Mouse (Mus musculus) heart, postnatal 14 days (tissue): ENCODE results near the gene Frmd4a. TPM values are rescaled to one million over a fixed set of nuclear protein-coding genes. Genes with fewer than 3 reads are reported as not detected.
A peak's percentile ranks its signal among the peaks of the same experiment; 100 is the strongest.

Experiments used
- DNase-seq, 2 experiments: peaks; one replicate each; pipeline ENCODE4 v3.0.0; 2021 to 2022
- intact Hi-C: fragments of 180-260 bp; cut with DNase I; formaldehyde crosslinking; loops from one replicate; pipeline ENCODE4 v1.15.1; 2025
- total RNA-seq, 2 experiments: library from RNA; stranded (reverse); gene quantifications; 2 replicates each; pipeline ENCODE4 v1.2.3; 2021

Gene Frmd4a
- total RNA-seq, 2 experiments from 2014 or later: 29.3 to 29.9 TPM

DNA sequence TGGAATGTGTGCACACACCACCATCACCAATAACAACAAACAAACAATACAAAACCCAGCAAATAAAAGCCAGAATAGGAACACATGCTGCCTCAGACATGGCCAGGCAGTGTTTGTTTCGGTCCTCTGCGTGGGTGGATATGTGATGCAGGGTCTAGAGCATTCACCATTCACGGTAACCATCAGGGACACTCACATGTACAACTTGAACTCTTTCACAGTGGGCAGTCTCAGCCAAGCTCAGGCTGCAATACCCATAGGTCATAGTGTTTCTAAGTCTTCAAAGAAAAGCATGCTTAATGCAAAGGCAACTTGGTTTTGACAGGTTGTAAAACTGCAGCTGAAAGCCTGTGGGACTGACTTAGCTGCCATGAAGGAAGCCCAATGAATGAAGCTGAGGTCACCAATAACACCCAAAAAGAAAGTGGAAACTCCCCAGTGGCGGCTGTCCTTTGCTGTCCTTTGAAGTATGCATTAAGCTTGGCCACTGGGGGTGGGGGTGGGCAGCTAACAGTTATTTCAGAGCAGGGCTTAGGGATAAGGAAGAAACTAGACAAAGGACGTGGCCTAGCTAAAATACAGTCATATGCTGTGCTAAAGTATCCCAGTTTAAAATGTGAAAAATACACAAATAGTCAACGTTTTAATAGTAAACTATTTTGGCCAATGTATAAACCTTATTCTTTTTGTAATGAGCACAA lies 602.5 kb downstream of the Frmd4a start:
- no peak for DNase-seq
- intact Hi-C loops: no loop called here

DNA sequence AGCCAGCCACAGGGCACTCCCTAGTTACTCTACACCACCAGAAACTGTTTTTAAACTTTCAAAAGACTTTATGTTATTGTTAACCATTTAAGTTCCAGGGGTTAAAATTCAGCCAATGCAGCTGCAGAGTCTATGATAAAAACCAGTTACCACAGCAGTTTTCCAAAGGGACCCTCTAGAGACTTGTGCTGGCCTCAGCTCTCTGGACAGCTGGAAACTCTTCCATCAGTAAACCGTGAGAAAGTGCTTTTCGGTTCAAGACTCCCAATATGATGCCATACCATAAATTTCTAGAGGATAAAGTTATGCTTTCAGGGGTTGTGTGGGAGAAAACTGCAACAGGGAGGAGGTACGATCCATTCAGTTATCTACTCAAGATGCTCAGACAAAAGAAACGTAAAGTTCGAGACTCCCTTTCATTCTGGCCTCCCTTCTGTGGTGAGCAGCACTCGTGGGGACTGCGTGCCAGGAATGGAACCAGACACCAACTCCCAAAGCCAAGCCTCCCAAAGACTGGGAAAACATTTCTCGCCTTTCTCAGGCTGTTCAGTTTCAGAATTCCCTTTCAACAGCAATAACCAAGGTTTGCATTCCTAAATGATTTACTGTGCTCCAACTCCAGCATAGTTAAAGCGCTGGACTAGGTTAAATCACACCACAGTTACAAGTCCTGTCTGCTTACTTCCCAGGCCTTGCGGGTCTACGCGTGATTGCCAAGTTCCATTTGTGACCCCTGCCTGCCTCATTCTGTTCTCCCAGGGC lies 603.3 kb downstream of the Frmd4a start:
- DNase-seq: peak; percentile 56 to 65
- intact Hi-C loops: no loop called here

DNA sequence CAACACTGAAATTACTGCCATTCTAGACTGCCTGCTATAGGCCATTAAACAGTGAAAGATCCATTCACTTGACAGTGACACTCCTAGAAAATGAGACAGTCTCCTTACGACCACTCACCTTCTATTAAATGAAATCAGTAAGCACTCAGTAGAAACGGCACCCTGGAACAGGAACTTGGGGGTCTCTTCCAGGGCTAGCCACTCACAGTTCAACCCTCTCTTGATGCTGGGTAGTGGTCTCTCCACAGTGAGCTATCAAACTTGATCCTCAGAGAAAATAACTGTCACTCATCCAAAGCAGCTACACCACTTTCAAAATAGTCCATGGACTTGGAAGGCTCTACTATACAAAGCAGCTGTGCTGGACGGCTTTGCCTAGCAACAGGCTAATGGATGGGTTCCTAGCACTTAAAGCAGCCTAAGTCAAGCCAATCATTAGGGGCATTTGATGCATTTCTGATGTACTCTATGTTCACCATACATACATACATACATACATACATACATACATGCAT lies 604.0 kb downstream of the Frmd4a start:
- intact Hi-C loops: no loop called here
- DNase-seq: peak in 1 of 2 experiments; percentile 36

DNA sequence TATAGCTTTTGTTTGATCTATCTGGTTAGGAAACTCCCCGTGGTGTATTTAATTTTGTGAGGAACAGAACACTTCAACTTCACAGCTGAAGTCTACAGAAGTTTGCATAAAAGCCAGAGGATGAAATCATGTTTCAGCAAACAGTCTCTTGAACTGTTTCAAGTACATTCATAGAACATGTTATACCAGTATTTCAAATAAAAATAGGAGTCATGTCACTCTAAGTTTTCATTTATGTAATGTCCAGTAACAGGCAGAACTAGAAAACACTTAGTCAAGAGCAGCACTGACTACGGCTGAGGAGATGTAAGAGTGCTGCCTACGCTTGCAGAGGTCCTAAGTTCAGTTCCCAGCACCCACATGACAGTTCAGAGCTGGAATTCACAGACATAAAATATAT lies 609.4 kb downstream of the Frmd4a start:
- no peak for DNase-seq
- intact Hi-C loops: no loop called here

DNA sequence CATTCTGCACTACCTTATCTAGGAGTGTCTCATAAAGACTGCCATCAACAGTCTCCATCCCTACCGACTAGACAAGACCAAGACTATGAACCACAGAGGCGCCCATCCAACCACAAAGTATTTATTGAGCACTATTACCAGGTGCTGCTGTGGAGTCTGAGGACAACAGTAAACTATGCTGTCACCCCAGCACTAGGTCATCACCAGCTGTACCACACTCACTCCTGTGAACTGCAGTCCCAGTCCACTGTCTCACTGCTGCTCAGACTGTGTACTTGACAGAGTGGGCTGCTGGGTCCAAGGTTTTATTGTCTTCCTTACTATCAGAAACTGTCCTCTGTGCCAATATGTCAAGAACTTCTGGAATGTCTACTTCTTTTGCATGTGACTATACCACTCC lies 611.4 kb downstream of the Frmd4a start:
- no peak for DNase-seq
- intact Hi-C loops: no loop called here

DNA sequence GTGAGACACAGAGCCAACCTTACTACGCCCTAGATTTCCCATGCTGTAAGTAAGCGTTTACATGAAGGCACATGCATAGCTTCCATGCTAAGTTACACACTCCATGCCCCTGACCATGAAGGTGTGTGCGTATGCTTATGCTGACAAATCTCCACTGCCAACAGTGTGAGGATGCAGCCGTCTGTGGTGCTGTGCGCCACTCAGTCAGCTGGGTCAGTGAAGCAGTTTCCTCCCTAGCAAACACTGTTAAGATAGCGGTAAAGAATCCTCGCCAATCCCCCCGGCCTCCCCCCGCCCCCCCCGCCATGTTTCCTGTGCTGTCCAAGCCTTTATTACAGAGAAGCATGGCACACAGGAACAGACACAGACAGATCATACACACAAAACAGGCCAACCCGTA lies 612.0 kb downstream of the Frmd4a start:
- no peak for DNase-seq
- intact Hi-C loops: no loop called here

DNA sequence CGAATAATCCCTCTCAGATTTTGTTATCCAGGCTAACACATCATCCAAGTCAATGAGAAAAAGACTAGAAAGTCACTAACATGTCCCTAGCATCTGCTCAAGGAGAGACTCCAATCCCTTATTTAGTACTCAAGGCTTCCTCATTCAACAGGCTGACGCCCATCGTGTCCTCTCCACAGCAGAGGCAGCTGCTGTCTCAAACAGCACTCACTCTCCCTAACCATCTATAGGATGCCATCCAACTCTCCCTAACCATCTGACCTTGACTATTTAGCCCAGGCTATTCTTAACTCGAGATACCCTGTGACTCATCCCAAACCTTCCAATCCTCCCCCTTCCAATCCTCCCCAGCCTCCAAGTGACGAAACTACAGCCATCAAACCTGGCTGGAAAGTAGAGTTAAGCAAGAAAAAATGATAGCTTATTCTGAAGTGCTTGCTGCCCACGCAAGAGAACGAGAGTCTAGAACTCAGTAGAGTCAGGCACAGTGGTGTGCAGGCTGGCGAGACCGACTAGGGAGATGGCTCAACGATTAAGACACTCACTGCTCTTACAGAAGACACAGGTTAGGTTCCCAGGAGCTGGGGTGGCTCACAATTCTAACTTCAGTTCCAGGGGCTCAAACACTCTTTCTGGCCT lies 612.8 kb downstream of the Frmd4a start:
- intact Hi-C loops: no loop called here
- no peak for DNase-seq

DNA sequence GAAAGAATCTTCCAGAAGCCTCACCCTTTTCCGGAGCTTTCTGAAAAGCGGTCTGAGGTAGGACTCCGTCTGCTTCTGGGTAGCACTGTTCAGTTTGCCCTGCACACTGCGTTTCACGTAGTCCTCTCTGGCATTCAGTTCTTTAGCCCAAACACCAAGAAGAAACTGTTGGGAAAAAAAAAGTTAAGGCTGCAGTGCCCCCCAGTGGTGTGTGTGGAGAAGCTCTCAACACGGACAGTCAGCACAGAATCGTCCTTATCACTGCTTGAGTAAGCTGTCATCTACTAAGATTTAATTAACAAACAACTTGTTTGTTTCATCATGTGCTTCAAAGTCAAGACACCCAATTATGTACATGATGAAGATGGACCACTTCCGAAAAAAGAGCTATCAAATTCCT lies 618.3 kb downstream of the Frmd4a start:
- no peak for DNase-seq
- intact Hi-C loops: loop anchor here (5.0 kb wide), 1 partner anchor 139 kb away; no protein-coding TSS in a partner anchor

DNA sequence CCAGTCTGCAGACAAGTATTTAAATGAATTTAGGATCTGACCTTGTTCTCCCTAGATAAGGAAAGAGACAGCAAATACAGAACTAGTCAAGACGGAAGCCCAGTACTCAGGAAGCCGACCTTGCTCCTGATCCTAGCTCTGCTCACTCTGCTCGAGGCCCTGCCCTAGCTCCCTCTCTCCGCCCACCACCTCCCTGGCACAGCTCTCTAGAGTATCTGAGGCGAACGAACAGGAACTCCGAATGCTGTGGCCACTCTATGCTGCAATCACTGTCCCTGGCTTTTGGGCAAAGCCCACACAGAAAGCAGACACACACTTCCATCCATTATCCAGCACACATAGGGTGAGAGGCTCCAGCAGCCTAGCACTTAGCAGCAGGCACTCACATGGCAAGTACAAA lies 619.1 kb downstream of the Frmd4a start:
- intact Hi-C loops: loop anchor here (5.0 kb wide), 1 partner anchor 139 kb away; no protein-coding TSS in a partner anchor
- no peak for DNase-seq

DNA sequence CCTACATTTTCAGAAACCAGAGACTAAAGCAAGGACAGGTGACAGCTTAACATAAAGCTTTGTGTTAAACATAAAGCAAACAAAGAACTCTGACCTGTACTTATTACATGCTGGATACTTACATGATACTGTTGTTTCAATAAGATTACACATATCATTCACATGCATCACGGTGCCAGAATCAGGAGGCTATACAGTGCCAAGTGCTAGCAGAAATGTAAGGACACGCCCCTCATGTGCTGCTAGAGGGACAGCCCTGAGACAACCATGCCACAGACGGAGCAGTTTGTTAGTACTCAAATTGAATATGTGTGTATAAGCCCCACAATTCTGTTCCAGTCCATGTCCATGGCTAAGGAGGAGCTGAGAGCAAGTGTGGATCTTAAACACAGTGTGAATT lies 620.7 kb downstream of the Frmd4a start:
- intact Hi-C loops: loop anchor here (5.0 kb wide), 1 partner anchor 141 kb away; no protein-coding TSS in a partner anchor
- DNase-seq: no peak

DNA sequence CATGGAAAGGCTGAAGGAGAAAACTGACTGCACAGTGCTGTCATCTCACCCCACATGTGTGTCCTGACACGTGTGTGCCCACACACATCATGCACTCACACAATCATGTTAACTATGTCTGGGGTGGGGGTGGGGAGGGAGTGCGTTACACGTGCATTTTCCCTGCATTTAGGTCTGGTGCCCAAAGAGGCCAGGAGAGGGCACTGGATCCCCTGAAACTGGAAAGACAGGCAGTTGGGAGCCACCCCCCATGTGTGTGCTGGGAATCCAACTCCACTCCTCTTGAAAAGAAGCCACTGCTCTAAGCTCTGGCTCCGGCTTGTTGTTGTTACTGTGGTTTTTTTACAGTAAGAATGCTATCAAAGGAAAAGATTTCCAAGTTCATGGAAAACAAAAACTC lies 627.5 kb downstream of the Frmd4a start:
- DNase-seq: no peak
- intact Hi-C loops: no loop called here

DNA sequence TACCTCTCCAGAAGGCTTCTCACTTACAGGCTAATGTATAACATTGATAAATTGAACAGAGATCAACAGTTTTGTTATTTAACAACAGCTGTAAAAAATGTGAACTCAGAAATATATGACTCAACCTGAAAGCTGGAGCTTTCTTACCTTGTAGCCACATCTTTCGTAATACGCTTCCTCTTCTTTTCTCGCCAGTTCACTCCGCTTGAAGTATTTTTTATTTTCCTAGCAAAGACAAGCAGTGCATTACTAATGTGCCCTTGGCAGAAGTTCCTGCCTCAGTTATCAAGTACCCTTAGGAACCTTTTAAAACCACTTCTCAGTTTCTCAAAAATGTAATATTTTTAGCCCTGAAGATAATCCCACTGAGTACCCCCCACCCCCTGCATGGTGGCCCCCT lies 630.6 kb downstream of the Frmd4a start:
- DNase-seq: no peak
- intact Hi-C loops: no loop called here

DNA sequence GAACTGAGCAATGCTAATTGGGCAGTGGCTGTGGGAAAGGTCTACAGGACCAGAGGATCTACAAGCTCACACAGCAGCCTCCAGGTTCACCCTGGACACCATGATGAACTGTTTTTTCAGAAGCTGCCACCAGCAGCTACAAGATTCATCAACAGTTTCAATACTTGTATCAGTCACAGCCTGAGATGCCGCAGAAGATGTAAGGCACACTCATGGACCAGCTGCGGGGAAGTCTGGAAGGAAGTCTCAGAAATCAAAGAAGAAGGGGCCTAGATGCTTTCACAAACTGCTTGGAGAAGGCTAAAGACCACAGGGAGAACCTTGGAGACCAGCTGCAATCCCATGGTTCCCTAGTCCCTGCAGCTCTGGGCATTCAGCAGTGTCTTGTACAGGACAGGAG lies 632.1 kb downstream of the Frmd4a start:
- intact Hi-C loops: loop anchor here (5.0 kb wide), 1 partner anchor 37 kb away; no protein-coding TSS in a partner anchor
- DNase-seq: no peak

DNA sequence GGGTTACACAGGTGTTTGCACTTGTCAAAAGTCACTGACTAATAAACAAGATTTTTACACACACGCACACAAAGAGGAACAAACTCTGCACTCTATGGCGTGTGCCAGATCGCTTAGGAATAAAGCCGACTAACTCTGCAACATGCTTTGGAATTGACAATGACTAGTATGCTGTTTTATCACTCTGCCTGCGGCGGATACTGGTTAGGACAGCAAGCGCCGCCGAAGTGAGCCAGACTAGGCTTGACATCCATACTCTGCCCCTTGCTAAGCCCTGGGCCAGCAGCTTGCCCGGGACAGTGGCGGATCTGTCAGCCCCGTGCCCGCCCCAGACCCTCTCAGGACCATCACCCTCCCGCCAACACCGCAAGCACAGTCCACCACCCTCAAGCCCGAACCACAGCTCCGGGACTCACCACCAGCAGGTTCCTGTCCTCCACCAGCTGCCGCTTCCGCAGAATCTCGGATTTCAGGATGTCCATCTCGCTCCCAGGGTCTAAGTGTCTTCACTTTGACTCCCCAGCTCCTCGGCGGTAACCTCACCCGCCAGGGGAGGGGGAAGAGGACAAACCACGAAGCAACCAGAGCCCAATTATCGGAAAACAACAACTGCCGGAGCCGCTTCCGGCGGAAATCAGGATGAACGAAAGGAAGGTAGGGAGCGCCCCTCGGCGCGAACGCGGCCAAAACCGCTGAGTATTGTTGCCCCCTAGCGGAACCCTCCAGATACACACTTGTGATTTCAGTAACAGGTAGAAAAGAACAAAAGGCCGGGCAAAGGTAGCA lies 634.2 kb downstream of the Frmd4a start, which contains the start of gene Prpf18:
TSS of gene Prpf18 (minus strand) at position 614 of the 786 bp plus-strand sequence.
- DNase-seq: peak; percentile 86 to 92
- intact Hi-C loops: loop anchor here (2.0 to 5.0 kb wide), 3 partner anchors 39 to 213 kb away; no protein-coding TSS in a partner anchor

DNA sequence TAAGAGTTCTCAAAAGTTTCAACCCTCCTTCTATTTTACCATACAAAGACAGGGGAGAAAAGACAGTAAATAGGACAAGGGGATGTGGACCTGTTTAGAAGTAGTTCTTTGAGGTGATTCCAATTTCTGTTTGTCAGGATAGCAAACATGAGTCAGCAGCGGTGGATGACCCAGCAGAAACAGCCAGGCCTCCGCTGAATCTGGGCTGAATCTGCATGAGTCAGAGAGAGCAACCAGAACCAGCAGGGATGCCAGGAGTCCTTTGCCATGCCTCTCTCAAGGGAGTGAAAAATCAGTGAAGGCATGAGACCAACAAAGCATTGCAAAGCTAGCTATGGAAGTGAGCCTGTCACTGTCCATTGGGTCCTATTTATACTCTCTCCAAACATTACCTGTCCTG lies 643.2 kb downstream of the Frmd4a start:
- intact Hi-C loops: no loop called here
- DNase-seq: no peak
